Mouse (Mus musculus): ENCODE results near the gene Cth. TPM values are rescaled to one million over a fixed set of nuclear protein-coding genes. Genes with fewer than 3 reads are reported as not detected.

Gene Cth
- polyA plus RNA-seq, 1 experiment from 2014 or later, result 2.8 TPM

- no peak overlapping the region for H3K27ac ChIP-seq (replicated peaks)
- WGBS, result 49% methylated on average over 3 of the region's 3 CpGs
- H3K4me2 ChIP-seq, result no peak overlapping the region
- no peak overlapping the region for H3K4me3 ChIP-seq
- no peaks in the 10 kb centered on the region for H3K9me3 ChIP-seq
- no peaks in the 10 kb centered on the region for H3K36me3 ChIP-seq
- no peak for ATAC-seq (ENCODE audit: low FRiP score, low read depth)
- no peaks in the 10 kb centered on the region for H3K27me3 ChIP-seq
- H3K4me1 ChIP-seq (replicated peaks), result no peaks in the 10 kb centered on the region
- H3K9ac ChIP-seq, result no peak overlapping the region
Observed at GRCm38 (mm10) chr3:157932074-157932473, 7.2 kb upstream of the Cth start.

DNA sequence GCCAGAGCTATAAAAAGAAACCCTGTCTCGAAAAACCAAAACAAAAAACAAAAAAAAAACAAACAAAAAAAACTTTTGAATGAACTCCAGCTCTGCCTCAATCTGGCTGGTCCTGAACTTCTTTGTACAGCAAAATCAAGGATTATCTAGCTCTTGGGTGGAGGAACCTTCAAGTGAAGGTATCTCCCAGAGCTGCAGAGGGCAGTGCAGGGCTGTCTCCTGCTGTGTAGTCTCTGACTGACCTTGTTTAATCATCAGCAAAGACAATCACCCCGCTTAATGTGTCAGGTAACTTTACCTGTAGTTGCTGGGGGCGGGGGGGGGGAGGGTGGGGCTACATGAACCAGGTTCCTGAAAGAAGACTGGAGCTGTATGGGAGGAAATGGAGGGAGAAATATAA, 6.7 kb upstream of the Cth start:
- 50% methylated on average over 3 of the region's 3 CpGs for WGBS
- no peak for ATAC-seq (ENCODE audit: low FRiP score, low read depth)
- Histone ChIP-seq H3K4me1 (replicated peaks) (no peaks in the 10 kb centered on the region), H3K4me2 (no peak overlapping the region), H3K27me3 (no peaks in the 10 kb centered on the region), H3K9ac (no peak overlapping the region), H3K9me3 (no peaks in the 10 kb centered on the region), H3K27ac (replicated peaks) (no peak overlapping the region), H3K36me3 (no peaks in the 10 kb centered on the region), H3K4me3 (no peak overlapping the region)

- Histone ChIP-seq H3K27ac (replicated peaks) (no peak overlapping the region), H3K4me2 (no peak overlapping the region), H3K4me3 (no peak overlapping the region), H3K9me3 (no peaks in the 10 kb centered on the region), H3K36me3 (no peaks in the 10 kb centered on the region), H3K9ac (no peak overlapping the region), H3K27me3 (no peaks in the 10 kb centered on the region), H3K4me1 (replicated peaks) (peaks cover 3% of the 10 kb centered on the region)
- ATAC-seq (ENCODE audit: low FRiP score, low read depth), result no peak
- WGBS, result 100% methylated on average over 1 of the region's 1 CpGs
Observed at GRCm38 (mm10) chr3:157929417-157929816, 4.5 kb upstream of the Cth start.

- no peaks in the 10 kb centered on the region for H3K9me3 ChIP-seq
- no peak overlapping the region for H3K9ac ChIP-seq
- H3K27ac ChIP-seq (replicated peaks), result no peak overlapping the region
- ATAC-seq (ENCODE audit: low FRiP score, low read depth), result no peak
- no peak overlapping the region for H3K4me2 ChIP-seq
- no peaks in the 10 kb centered on the region for H3K27me3 ChIP-seq
- H3K36me3 ChIP-seq, result no peaks in the 10 kb centered on the region
- 85% methylated on average over 2 of the region's 2 CpGs for WGBS
- peaks cover 3% of the 10 kb centered on the region for H3K4me1 ChIP-seq (replicated peaks)
- no peak overlapping the region for H3K4me3 ChIP-seq
Observed at GRCm38 (mm10) chr3:157928731-157929130, 3.9 kb upstream of the Cth start.

- no peaks in the 10 kb centered on the region for H3K27me3 ChIP-seq
- H3K9ac ChIP-seq, result no peak overlapping the region
- no peak overlapping the region for H3K27ac ChIP-seq (replicated peaks)
- H3K9me3 ChIP-seq, result no peaks in the 10 kb centered on the region
- peaks cover 3% of the 10 kb centered on the region for H3K4me1 ChIP-seq (replicated peaks)
- no peak for ATAC-seq (ENCODE audit: low FRiP score, low read depth)
- H3K4me3 ChIP-seq, result no peak overlapping the region
- no peak overlapping the region for H3K4me2 ChIP-seq
- 44% methylated on average over 2 of the region's 2 CpGs for WGBS
- H3K36me3 ChIP-seq, result no peaks in the 10 kb centered on the region
Observed at GRCm38 (mm10) chr3:157926761-157927160, 1.9 kb upstream of the Cth start.

DNA sequence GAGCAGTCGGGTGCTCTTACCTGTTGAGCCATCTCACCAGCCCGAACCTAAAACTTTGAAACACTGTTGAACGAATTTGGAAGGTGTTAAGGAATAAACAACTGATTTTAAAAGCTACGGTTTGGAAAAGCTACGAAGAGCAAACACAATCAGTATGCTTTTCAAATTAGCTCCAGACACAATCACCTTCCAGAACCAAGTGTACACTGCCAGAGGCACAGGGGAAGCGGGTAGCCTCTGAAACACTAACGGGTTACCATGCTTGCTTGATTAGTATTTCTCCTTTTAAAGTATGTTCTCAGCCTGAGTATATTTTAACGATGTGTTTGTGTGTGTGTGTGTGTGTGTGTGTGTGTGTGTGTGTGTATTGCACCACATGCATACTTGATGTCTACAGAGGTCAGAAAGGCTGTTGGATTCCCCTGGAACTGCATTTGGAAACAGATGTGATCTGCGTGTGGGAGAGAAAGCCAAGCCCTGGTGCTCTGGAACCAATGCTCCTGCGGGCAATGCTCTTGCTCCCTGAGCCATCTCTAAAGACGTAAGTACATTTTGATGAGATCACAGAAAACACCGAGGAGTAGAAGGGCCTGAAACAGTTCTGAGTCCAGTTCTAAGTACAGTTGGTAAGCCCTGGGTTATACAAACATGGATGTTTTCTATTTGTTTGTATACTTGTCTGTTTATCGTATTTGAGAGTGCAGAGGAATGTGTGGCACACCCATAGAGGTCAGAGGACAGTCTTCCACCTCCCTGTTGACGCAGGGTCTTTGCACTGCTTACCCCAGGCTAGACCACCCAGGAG, 1.0 kb upstream of the Cth start:
- Histone ChIP-seq H3K9ac (no peak overlapping the region), H3K9me3 (no peaks in the 10 kb centered on the region), H3K4me2 (no peak overlapping the region), H3K36me3 (no peaks in the 10 kb centered on the region), H3K4me1 (replicated peaks) (peaks cover 3% of the 10 kb centered on the region), H3K27ac (replicated peaks) (no peak overlapping the region), H3K4me3 (no peak overlapping the region), H3K27me3 (no peaks in the 10 kb centered on the region)
- no peak for ATAC-seq (ENCODE audit: low FRiP score, low read depth)
- WGBS, result 93% methylated on average over 14 of the region's 14 CpGs

- peaks cover 3% of the 10 kb centered on the region for H3K4me1 ChIP-seq (replicated peaks)
- no peak overlapping the region for H3K9ac ChIP-seq
- no peak overlapping the region for H3K4me2 ChIP-seq
- no peak for ATAC-seq (ENCODE audit: low FRiP score, low read depth)
- H3K27ac ChIP-seq (replicated peaks), result no peak overlapping the region
- H3K27me3 ChIP-seq, result no peaks in the 10 kb centered on the region
- H3K4me3 ChIP-seq, result no peak overlapping the region
- H3K36me3 ChIP-seq, result no peaks in the 10 kb centered on the region
- no peaks in the 10 kb centered on the region for H3K9me3 ChIP-seq
- WGBS, result 88% methylated on average over 3 of the region's 3 CpGs
Observed at GRCm38 (mm10) chr3:157923268-157923835, 1.5 kb downstream of the Cth start.

DNA sequence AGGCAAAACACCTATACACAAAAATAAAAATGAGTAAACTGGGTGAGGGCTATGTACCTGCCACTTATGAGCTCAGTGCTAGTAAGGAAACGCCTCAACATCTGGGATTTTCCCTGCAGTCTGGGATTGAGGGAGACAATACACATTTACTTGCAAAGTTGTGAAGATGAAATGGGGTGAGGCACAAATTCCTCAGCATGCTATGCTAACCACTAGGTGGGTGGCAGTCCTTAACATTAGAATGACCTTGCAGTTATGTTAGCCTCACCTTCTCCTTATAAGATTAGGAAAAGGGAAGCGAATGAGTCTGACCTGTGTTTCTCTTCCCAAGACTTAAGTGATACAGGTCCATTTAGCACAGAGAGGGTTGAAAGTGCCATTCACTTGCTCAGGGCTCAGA, 3.5 kb downstream of the Cth start:
- H3K36me3 ChIP-seq, result no peaks in the 10 kb centered on the region
- WGBS, result 93% methylated on average over 2 of the region's 2 CpGs
- no peak for ATAC-seq (ENCODE audit: low FRiP score, low read depth)
- no peak overlapping the region for H3K9ac ChIP-seq
- H3K27ac ChIP-seq (replicated peaks), result no peak overlapping the region
- H3K4me2 ChIP-seq, result no peak overlapping the region
- H3K4me3 ChIP-seq, result no peak overlapping the region
- no peaks in the 10 kb centered on the region for H3K9me3 ChIP-seq
- peaks cover 3% of the 10 kb centered on the region for H3K4me1 ChIP-seq (replicated peaks)
- H3K27me3 ChIP-seq, result no peaks in the 10 kb centered on the region

GRCm38 (mm10) chr3:157916336-157916735, 8.5 kb downstream of the Cth start:
- Histone ChIP-seq H3K36me3 (no peaks in the 10 kb centered on the region), H3K27me3 (no peaks in the 10 kb centered on the region), H3K4me2 (no peak overlapping the region), H3K27ac (replicated peaks) (no peak overlapping the region), H3K9ac (no peak overlapping the region), H3K4me1 (replicated peaks) (no peaks in the 10 kb centered on the region), H3K9me3 (no peaks in the 10 kb centered on the region), H3K4me3 (no peak overlapping the region)
- 80% methylated on average over 4 of the region's 4 CpGs for WGBS
- ATAC-seq (ENCODE audit: low FRiP score, low read depth), result no peak

- Histone ChIP-seq H3K4me1 (replicated peaks) (no peaks in the 10 kb centered on the region), H3K9ac (no peak overlapping the region), H3K4me3 (no peak overlapping the region), H3K9me3 (no peaks in the 10 kb centered on the region), H3K36me3 (no peaks in the 10 kb centered on the region), H3K4me2 (no peak overlapping the region), H3K27me3 (no peaks in the 10 kb centered on the region), H3K27ac (replicated peaks) (no peak overlapping the region)
- WGBS, result 94% methylated on average over 2 of the region's 2 CpGs
- no peak for ATAC-seq (ENCODE audit: low FRiP score, low read depth)
Observed at GRCm38 (mm10) chr3:157912155-157912554, 12.7 kb downstream of the Cth start.

DNA sequence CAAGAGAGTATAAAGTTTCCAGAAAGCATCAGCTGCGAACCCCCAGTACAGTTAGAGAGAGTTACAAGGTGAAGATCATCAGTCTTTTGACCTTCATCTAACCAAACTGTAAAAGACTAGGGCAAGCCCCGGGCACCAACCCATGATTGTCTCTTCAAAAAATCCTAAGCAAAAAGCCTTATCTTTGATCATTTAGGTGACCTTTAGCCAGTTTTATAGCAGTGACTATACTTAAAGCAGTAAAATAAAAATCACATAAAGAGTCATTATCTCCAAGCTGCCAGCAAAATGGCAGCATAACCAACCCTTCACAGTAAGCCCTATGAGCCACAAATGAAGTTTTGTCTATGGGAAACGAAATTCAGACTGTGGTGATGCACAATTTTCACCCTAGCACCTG, 14.6 kb downstream of the Cth start:
- Histone ChIP-seq H3K27ac (replicated peaks) (no peak overlapping the region), H3K9me3 (no peaks in the 10 kb centered on the region), H3K4me1 (replicated peaks) (no peaks in the 10 kb centered on the region), H3K4me2 (no peak overlapping the region), H3K9ac (no peak overlapping the region), H3K36me3 (no peaks in the 10 kb centered on the region), H3K27me3 (no peaks in the 10 kb centered on the region), H3K4me3 (no peak overlapping the region)
- WGBS, result 81% methylated on average over 3 of the region's 3 CpGs
- no peak for ATAC-seq (ENCODE audit: low FRiP score, low read depth)

DNA sequence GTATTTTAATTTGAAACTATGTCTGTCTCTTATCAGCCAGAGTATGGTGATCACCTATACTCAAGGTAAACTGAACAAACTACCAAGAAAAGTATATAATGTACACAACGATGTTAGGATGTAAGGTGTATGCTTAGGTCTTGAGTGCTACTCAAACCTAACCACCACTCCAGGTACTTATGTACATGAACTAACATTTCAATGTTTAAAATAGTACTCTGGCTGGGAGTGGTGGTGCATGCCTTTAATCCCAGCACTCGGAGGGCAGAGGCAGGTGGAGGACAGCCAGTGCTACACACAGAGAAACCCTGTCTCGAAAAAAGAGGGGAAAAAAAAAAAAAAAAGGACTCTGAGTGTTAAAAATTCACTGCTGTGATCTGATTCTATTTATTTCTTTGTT, 16.7 kb downstream of the Cth start:
- ATAC-seq (ENCODE audit: low FRiP score, low read depth), result no peak
- H3K4me1 ChIP-seq (replicated peaks), result no peaks in the 10 kb centered on the region
- no peaks in the 10 kb centered on the region for H3K36me3 ChIP-seq
- no peak overlapping the region for H3K9ac ChIP-seq
- H3K27me3 ChIP-seq, result no peaks in the 10 kb centered on the region
- H3K27ac ChIP-seq (replicated peaks), result no peak overlapping the region
- no peaks in the 10 kb centered on the region for H3K9me3 ChIP-seq
- no peak overlapping the region for H3K4me3 ChIP-seq
- H3K4me2 ChIP-seq, result no peak overlapping the region
- 84% methylated on average over 3 of the region's 3 CpGs for WGBS

GRCm38 (mm10) chr3:157901721-157902120, 23.2 kb downstream of the Cth start:
- ATAC-seq (ENCODE audit: low FRiP score, low read depth), result no peak
- Histone ChIP-seq H3K27me3 (no peaks in the 10 kb centered on the region), H3K9me3 (no peaks in the 10 kb centered on the region), H3K4me1 (replicated peaks) (no peaks in the 10 kb centered on the region), H3K9ac (no peak overlapping the region), H3K36me3 (no peaks in the 10 kb centered on the region), H3K27ac (replicated peaks) (no peak overlapping the region), H3K4me3 (no peak overlapping the region), H3K4me2 (no peak overlapping the region)
- 94% methylated on average over 5 of the region's 5 CpGs for WGBS
